Mouse (Mus musculus) Muller cell, postnatal 12 days (primary cell): ENCODE results near the gene Ccdc85b.

Experiments
- DNase-seq: peaks from one replicate; pipeline ENCODE4 v3.0.0-alpha.2; 2015; ENCODE audit errors: inconsistent ontology term

Gene Ccdc85b

GRCm38 (mm10) chr19:5456241-5456921 is 1.3 kb downstream of the Ccdc85b start:
- DNase-seq = peak; percentile 83

GRCm38 (mm10) chr19:5455568-5455967 is 2.1 kb downstream of the Ccdc85b start:
- DNase-seq = no peak

- no peak for DNase-seq
Observed at GRCm38 (mm10) chr19:5455037-5455436, 2.7 kb downstream of the Ccdc85b start.

GRCm38 (mm10) chr19:5451766-5452165 is 5.9 kb downstream of the Ccdc85b start:
- no peak for DNase-seq

GRCm38 (mm10) chr19:5449673-5450072 is 8.0 kb downstream of the Ccdc85b start:
- DNase-seq = no peak

- peak; percentile 82 for DNase-seq
Observed at GRCm38 (mm10) chr19:5448354-5449150, 9.1 kb downstream of the Ccdc85b start.

GRCm38 (mm10) chr19:5447515-5448353 is 10.0 kb downstream of the Ccdc85b start, which contains the start of gene Fosl1:
Fosl1 (plus strand) TSS chr19:5447547.
- peak; percentile 87 for DNase-seq

GRCm38 (mm10) chr19:5445747-5446146 is 11.9 kb downstream of the Ccdc85b start:
- no peak for DNase-seq

- DNase-seq = peak; percentile 92
Observed at GRCm38 (mm10) chr19:5444954-5445353, 12.7 kb downstream of the Ccdc85b start.

- no peak for DNase-seq
Observed at GRCm38 (mm10) chr19:5444371-5444908, 13.3 kb downstream of the Ccdc85b start.

GRCm38 (mm10) chr19:5433951-5434350 is 23.7 kb downstream of the Ccdc85b start:
- no peak for DNase-seq

- DNase-seq = peak; percentile 82
Observed at GRCm38 (mm10) chr19:5432992-5433852, 24.5 kb downstream of the Ccdc85b start.

- DNase-seq = peak; percentile 58
Observed at GRCm38 (mm10) chr19:5431911-5432464, 25.7 kb downstream of the Ccdc85b start.

- peak; percentile 66 for DNase-seq
Observed at GRCm38 (mm10) chr19:5430408-5430807, 27.3 kb downstream of the Ccdc85b start.

GRCm38 (mm10) chr19:5429806-5430205 is 27.9 kb downstream of the Ccdc85b start:
- peak; percentile 96 for DNase-seq

- DNase-seq = no peak
Observed at GRCm38 (mm10) chr19:5429219-5429618, 28.5 kb downstream of the Ccdc85b start.

GRCm38 (mm10) chr19:5428083-5428482 is 29.6 kb downstream of the Ccdc85b start:
- DNase-seq = no peak

GRCm38 (mm10) chr19:5426640-5427290 is 30.9 kb downstream of the Ccdc85b start:
- DNase-seq = no peak

- no peak for DNase-seq
Observed at GRCm38 (mm10) chr19:5425906-5426565, 31.7 kb downstream of the Ccdc85b start.
